Mouse (Mus musculus) E14TG2a.4 (cell line): ENCODE results near the gene Cav3.

Source experiments
- H3K27me3 ChIP-seq: 2 replicates; pipeline ENCODE4 v1.6.1; 2014; ENCODE audit warnings: low read length, control low read depth; ENCODE audit not compliant: insufficient read depth
- H3K36me3 ChIP-seq: 2 replicates; pipeline ENCODE4 v1.6.1; 2014; ENCODE audit warnings: low read length, control low read depth; ENCODE audit not compliant: insufficient read depth
- H3K4me1 ChIP-seq: replicated peaks from 2 replicates; pipeline ENCODE4 v1.6.1; 2014; ENCODE audit warnings: low read depth, low read length, control low read depth
- H3K4me3 ChIP-seq: replicated peaks from 2 replicates; pipeline ENCODE4 v1.5.1; 2014; ENCODE audit warnings: mild to moderate bottlenecking, low read length
- H3K9me3 ChIP-seq: 2 replicates; pipeline ENCODE4 v1.6.1; 2014; ENCODE audit warnings: low read length, control low read depth
- CTCF ChIP-seq: conservative IDR thresholded peaks from 2 replicates; pipeline ENCODE4 v1.5.1; 2014; ENCODE audit warnings: low read length
- NANOG ChIP-seq: IDR thresholded peaks from 2 replicates; pipeline ENCODE4 v1.6.1; 2014; ENCODE audit warnings: borderline replicate concordance, low read length, mixed read lengths
- POU5F1 ChIP-seq: IDR thresholded peaks from 2 replicates; pipeline ENCODE4 v1.6.1; 2014; ENCODE audit warnings: low read length, borderline replicate concordance

Gene Cav3

GRCm38 (mm10) chr6:112490625-112491242 lies 31.4 kb downstream of the Cav3 start:
- peaks cover 3% of the 10 kb centered on the region; the same call in 1 of the 2 replicates for H3K9me3 ChIP-seq
- H3K4me3 ChIP-seq: peak overlapping the region; percentile 70
- H3K27me3 ChIP-seq: peaks cover 73% of the 10 kb centered on the region
- TF ChIP-seq POU5F1 (no peak), CTCF (peak; percentile 82), NANOG (no peak)
- no peaks in the 10 kb centered on the region for H3K36me3 ChIP-seq
- peaks cover 21% of the 10 kb centered on the region for H3K4me1 ChIP-seq

DNA sequence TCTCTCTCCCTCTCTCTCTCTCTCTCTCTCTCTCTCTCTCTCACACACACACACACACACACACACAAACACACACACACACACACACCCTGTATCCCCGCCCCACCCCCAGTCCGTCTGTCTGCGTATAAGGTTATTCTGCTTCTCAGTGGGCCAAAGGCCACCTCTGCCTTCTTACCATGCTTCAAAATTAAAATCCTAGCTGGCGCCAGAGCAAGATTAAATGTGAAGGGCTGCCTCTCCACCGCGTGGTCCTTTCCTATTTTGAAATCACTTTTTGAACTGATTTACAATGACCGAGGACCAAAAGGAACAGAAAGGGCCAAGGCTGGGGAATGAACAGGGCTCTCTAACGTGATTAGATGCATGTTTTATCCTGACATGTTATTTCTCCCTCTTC lies 32.2 kb downstream of the Cav3 start:
- Histone ChIP-seq H3K36me3 (no peaks in the 10 kb centered on the region), H3K27me3 (peaks cover 67% of the 10 kb centered on the region), H3K9me3 (peaks cover 3% of the 10 kb centered on the region; the same call in 1 of the 2 replicates), H3K4me1 (peaks cover 27% of the 10 kb centered on the region), H3K4me3 (no peak overlapping the region)
- no peak for TF ChIP-seq CTCF
- no peak for TF ChIP-seq POU5F1
- TF ChIP-seq NANOG: no peak

DNA sequence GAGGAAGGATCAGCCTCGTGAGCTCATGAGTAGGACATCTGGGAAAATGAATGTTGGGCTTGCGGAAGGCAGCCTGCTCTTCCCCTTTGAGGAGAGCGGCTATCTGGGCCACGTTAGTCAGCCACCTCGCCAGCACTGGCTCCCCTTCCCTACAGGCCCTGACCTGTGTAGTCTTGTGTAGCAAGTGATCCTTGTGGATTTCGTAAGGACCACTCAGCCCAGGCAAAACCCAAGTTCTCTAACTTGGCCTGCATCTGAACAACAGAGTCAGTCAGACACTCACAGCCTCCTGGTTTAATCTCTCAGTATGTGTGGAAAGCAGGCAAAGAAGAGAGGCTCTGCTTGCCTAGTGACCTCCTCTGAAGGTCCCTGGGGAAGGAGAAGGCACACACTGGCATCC lies 33.4 kb downstream of the Cav3 start:
- peaks cover 27% of the 10 kb centered on the region for H3K4me1 ChIP-seq
- no peak overlapping the region for H3K4me3 ChIP-seq
- H3K36me3 ChIP-seq: no peaks in the 10 kb centered on the region
- H3K27me3 ChIP-seq: peaks cover 56% of the 10 kb centered on the region
- no peak for TF ChIP-seq CTCF
- TF ChIP-seq NANOG: no peak
- TF ChIP-seq POU5F1: no peak
- H3K9me3 ChIP-seq: peaks cover under 1% of the 10 kb centered on the region; the same call in 1 of the 2 replicates

DNA sequence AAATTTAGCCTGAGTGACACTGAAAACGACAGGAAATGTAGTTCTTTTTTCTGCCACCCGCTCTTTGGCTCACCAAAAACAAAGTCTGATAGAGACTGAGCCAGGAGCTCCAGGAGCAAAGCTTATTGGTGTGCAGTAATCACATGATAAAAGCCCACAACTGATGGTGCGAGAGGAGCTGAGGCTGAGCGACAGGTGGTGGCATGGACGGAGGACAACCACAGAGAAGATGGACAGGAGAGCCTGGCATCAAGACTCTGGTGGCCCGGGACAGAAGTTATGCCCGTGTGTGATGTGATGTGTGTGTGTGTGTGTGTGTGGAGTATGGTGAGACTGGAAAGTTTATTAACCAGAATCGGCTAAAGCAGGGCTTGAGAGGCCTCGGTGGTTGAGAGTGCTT lies 34.1 kb downstream of the Cav3 start:
- Histone ChIP-seq H3K36me3 (no peaks in the 10 kb centered on the region), H3K4me1 (peaks cover 27% of the 10 kb centered on the region), H3K27me3 (peaks cover 48% of the 10 kb centered on the region), H3K9me3 (no peaks in the 10 kb centered on the region; the same call in 1 of the 2 replicates), H3K4me3 (no peak overlapping the region)
- TF ChIP-seq NANOG: no peak
- no peak for TF ChIP-seq POU5F1
- TF ChIP-seq CTCF: no peak

DNA sequence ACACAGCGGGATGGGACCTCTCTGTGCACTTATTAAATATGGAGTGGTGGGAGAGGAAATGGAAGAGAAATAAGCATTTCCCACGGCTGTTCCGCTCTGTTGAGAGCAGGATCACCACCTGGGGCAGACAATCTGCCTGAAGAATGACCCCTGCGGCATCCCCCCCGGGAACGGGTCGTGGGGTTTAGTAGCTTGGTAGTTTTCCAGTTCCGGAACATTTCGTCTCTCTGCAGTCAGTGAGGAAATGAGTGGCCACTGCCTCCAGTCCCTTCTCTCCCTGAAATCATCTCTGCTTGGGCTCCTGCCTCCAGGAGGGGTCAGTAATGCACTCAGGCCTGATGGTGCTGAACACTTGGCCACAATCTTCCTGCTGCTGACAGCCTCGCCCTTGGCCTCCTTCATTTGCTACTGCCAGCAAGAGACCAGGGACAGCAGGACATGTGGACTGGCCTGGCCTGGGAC lies 35.3 kb downstream of the Cav3 start:
- H3K36me3 ChIP-seq: no peaks in the 10 kb centered on the region
- H3K4me3 ChIP-seq: no peak overlapping the region
- peaks cover 25% of the 10 kb centered on the region for H3K4me1 ChIP-seq
- TF ChIP-seq POU5F1: no peak
- TF ChIP-seq CTCF: no peak
- TF ChIP-seq NANOG: no peak
- H3K27me3 ChIP-seq: peaks cover 36% of the 10 kb centered on the region
- H3K9me3 ChIP-seq: no peaks in the 10 kb centered on the region

- Histone ChIP-seq H3K36me3 (no peaks in the 10 kb centered on the region), H3K27me3 (peaks cover 30% of the 10 kb centered on the region), H3K9me3 (no peaks in the 10 kb centered on the region), H3K4me1 (peaks cover 20% of the 10 kb centered on the region), H3K4me3 (no peak overlapping the region)
- no peak for TF ChIP-seq POU5F1
- TF ChIP-seq CTCF: no peak
- no peak for TF ChIP-seq NANOG
Measured at GRCm38 (mm10) chr6:112495219-112495618, 35.9 kb downstream of the Cav3 start.

GRCm38 (mm10) chr6:112496291-112497060 lies 37.2 kb downstream of the Cav3 start:
- Histone ChIP-seq H3K27me3 (peaks cover 19% of the 10 kb centered on the region), H3K9me3 (no peaks in the 10 kb centered on the region), H3K4me1 (peaks cover 15% of the 10 kb centered on the region), H3K4me3 (no peak overlapping the region), H3K36me3 (no peaks in the 10 kb centered on the region)
- no peak for TF ChIP-seq CTCF
- TF ChIP-seq NANOG: no peak

- TF ChIP-seq CTCF (no peak), NANOG (no peak), POU5F1 (no peak)
- H3K4me1 ChIP-seq: peaks cover 15% of the 10 kb centered on the region
- H3K36me3 ChIP-seq: no peaks in the 10 kb centered on the region
- H3K4me3 ChIP-seq: no peak overlapping the region
- H3K27me3 ChIP-seq: peaks cover 9% of the 10 kb centered on the region
- no peaks in the 10 kb centered on the region for H3K9me3 ChIP-seq
Measured at GRCm38 (mm10) chr6:112497456-112497855, 38.2 kb downstream of the Cav3 start.
